In the genomic region with DNA sequence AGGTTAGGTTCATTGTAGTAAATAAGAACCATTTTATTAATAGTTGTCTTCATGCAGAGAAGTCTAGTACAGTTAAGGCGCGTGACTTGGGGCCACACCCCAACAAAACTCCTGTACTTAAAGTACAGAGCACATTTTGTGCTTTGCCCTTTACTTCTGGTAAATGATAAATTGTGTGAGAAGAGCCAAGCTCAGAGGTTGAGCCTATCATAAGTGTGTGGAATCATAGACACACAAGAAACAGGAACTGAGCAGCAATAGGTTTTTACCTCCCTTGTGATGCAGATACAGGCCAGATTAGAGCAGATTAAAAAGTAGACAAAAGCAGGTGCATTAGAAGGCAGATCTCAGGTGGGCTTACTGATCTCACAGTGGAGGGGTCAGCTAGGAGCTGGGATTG, we compare ENCODE assay signal across 12 mouse cellular contexts. TPM values are rescaled to one million over a fixed set of nuclear protein-coding genes. Genes with fewer than 3 reads are reported as not detected.
DNase-seq lines count a peak whose midpoint lies in the region; ATAC-seq lines count a peak whose summit lies in the region.
"Had no signal": no experiment of that assay in that cellular context is flagged by ENCODE, and none has a peak within 500 bp of the region (broad histone marks: within the 10 kb centered on the region; RNA-seq: fewer than 3 reads in every experiment).

No protein-coding gene starts in this region.

- H3K9ac ChIP-seq in limb, embryonic 13.5 days = no peak overlapping the region

- no peak for ATAC-seq in limb, embryonic 13.5 days (ENCODE audit: low FRiP score, low read depth)

- H3K9me3 ChIP-seq in limb, embryonic 13.5 days = no peaks in the 10 kb centered on the region

- 93% methylated on average over 2 of the region's 2 CpGs for WGBS in limb, embryonic 13.5 days

- peaks cover 22% of the 10 kb centered on the region for H3K36me3 ChIP-seq in limb, embryonic 13.5 days

- peaks cover 26% of the 10 kb centered on the region for H3K4me1 ChIP-seq in limb, embryonic 13.5 days

- no peak overlapping the region for H3K4me3 ChIP-seq in limb, embryonic 13.5 days
- H3K4me3 ChIP-seq: layer of hippocampus, adult 2 months had no signal

- DNase-seq in kidney, adult 9 months = peak; percentile 59
- DNase-seq in kidney, postnatal 14 days = no peak
- DNase-seq in A20 (ENCODE audit: low read depth, low spot score) (peak; percentile 48), MEL-GATA-1-ER (ENCODE audit: extremely low read depth, low read depth) (peak; percentile 52)
- DNase-seq in urinary bladder, postnatal 14 days (ENCODE audit: low spot score) = no peak
- no peak for DNase-seq in cerebellum, postnatal 4 days (ENCODE audit: low spot score in 2 of 2)
- DNase-seq: adrenal gland, adult 8-10 months; cerebellum, adult 11 months; heart, postnatal 14 days; lung, postnatal 10 days had no signal

- H3K27ac ChIP-seq in limb, embryonic 13.5 days = no peak overlapping the region
- H3K27ac ChIP-seq: layer of hippocampus, adult 2 months had no signal

- H3K27me3 ChIP-seq in limb, embryonic 13.5 days = no peaks in the 10 kb centered on the region

- peak overlapping the region; percentile 38 for H3K4me2 ChIP-seq in limb, embryonic 13.5 days (replicated peaks)

RNA-seq across cellular contexts. Expression of gene Oip5, which starts 3.0 kb away (rescaled TPM):
- polyA plus RNA-seq in limb, embryonic 13.5 days (2015; fragmentation: Nextera tagmentation; extraction: Ambion mirVana) = 23.9 and 27.1 TPM in 2 replicates

RNA-seq across cellular contexts. Expression of gene Nusap1, which starts 3.2 kb away (rescaled TPM):
- polyA plus RNA-seq in limb, embryonic 13.5 days (2015; fragmentation: Nextera tagmentation; extraction: Ambion mirVana) = 70.1 and 73.8 TPM in 2 replicates

RNA-seq across cellular contexts. Expression of gene Ndufaf1, which starts 41.3 kb away (rescaled TPM):
- polyA plus RNA-seq in limb, embryonic 13.5 days (2015; fragmentation: Nextera tagmentation; extraction: Ambion mirVana) = 47.9 and 50.7 TPM in 2 replicates

RNA-seq across cellular contexts. Expression of gene Rtf1, which starts 53.6 kb away (rescaled TPM):
- 61.3 and 68.3 TPM in 2 replicates for polyA plus RNA-seq in limb, embryonic 13.5 days (2015; fragmentation: Nextera tagmentation; extraction: Ambion mirVana)

Comparison
In these comparisons a context has a peak if more than half of its experiments do, and no peak if none do; other contexts are left out.
1. DNase-seq: peak in kidney, adult 9 months (single experiment), A20 (single experiment) and MEL-GATA-1-ER (single experiment); none in kidney, postnatal 14 days (single experiment), urinary bladder, postnatal 14 days (single experiment) and cerebellum, postnatal 4 days (0 of 2).